Mouse (Mus musculus) skeletal muscle tissue, adult 2 months (tissue): ENCODE results near the gene Rfx3.

ENCODE experiments used
- DNase-seq: peaks from one replicate; pipeline ENCODE4 v3.0.0-alpha.2; 2012; ENCODE audit warnings: low read depth, low spot score

Gene Rfx3

DNA sequence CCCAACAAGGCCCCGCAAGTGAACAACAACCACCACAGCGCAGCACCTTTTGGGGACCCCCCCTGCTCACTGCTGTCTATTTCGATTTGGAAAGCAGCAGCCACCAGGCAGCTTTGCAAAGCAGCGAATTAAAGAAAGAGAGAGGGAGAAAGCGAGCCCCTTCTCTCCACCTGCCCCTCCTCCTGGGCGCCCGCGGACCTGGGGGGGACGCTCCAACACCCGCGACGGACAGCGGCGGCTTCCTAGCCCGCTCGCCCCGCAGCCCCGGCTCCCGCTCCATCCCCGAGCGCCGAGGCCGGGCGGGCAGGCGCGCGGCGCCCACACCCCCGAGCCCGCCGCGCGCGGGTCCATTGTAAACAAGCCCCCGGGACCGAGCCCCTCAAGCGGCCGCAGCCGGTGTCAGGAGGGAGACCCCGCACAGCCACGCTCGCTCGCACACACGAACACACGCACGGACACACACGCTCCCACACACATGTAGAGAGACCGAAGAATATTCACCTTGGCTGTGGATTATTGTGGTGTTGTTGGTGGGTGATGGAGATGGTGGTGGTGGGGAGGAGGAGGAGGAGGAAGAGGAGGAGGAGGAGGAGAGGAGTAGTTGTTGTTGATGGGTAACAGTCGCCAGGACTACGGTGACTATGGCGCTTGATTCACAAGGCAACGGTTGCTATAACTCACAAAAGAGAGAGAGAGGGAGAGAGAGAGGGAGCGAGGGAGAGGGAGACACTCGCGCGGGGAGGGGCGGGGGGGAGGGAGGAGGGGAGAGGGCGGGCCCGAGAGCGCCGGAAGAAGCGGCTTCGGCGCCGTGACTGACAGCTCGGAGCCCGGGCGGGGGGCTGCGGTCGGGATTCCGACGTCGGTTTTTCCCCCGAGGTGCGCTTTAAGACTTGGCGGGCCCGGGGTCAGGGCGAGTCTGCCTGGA is at the start of gene Rfx3:
Gene Rfx3, minus strand, starts transcription at position 696 of the 925 bp plus-strand sequence.
- peak; percentile 74 for DNase-seq

DNA sequence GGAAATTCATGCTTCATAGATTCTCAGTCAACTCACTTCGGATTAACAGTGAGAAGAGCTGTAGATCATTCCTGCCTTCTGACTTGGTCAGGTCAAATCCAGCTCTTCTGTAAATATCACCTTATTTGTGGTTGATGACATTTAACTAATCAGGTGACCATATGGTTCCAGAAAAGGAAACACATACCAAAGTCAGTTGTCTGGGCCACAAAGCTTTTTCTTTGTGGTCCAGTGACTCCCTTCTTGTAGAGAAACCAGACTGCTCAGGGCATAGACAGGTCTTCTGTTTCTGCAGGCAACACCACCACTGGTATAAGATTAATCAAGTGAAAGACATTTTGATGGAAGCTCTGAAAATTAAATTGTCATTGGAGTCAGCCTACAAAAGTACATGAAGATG is 41.1 kb upstream of the Rfx3 start:
- DNase-seq: no peak

DNA sequence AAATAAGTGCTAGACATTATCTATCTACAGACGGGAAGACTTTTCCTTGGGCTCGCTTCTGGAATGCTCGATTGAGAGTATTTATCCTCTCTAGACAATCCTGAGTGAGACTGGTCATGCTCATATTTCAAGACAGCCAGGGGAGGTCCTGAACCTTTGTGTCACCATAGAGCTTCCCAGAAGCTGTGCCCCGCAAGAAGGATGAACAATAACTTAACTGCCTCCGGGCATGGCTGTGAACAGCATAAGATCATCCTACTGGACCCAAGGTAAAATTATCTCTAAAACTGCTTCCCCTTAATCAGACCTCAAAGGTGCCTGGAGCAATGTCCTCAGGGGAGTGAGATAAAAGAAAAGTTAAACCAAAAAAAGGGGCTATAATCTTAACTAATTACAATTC is 40.6 kb upstream of the Rfx3 start:
- no peak for DNase-seq

DNA sequence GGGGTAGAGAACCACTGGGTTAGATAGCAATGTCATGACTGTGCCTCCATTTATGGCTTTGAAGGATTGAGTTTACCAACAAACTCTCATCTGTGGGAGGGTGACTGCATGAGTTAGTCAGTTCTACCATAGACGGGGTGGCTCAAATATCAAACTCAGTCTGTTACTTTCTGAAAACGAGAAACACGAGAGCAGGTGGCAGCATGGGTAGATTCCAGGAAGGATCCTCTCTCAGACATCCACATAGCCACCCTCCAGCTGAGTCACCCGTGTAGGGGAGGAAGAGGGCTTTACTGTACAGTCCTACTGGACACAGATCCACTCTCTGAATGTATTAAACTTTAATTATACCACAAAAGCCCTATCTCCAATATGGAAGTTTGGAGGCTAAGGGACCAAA is 38.3 kb upstream of the Rfx3 start:
- no peak for DNase-seq

DNA sequence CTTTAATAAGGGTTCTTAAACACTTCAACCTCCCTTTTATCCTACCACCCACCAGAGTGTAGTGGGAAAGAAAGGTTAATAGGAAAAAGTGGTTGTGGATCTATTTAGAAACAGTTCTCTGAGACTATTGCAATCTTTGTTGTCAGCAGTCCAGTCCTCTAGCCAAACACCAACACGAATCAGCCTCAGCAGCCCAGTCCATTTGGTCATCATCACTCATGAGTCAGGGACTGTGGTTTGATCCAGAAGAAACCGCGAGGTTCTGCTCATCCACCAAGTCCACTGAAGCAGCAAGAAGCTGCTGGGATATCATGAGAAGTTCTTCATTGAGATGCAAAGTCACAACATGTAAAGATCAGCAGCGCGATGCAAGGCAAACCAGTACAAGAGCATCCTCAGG is 35.8 kb upstream of the Rfx3 start:
- no peak for DNase-seq

DNA sequence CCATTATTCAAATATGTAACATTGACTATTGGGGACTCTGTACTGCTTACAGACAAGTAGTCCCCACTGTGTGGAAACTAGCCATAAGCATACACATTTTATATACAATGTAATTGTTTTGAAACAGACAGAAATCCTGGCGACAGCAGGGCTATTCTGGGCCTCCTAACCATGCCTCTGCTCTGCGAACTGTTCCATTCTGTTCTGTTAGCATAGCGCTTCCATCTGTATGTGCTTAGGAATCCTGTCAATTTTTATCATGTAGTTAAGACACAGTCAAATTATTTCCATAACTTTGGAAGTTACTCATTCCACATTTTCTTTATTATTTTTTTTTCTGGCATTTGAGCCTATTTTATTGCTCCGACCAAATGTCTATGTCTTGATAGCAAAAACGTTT is 34.0 kb upstream of the Rfx3 start:
- DNase-seq: no peak

DNA sequence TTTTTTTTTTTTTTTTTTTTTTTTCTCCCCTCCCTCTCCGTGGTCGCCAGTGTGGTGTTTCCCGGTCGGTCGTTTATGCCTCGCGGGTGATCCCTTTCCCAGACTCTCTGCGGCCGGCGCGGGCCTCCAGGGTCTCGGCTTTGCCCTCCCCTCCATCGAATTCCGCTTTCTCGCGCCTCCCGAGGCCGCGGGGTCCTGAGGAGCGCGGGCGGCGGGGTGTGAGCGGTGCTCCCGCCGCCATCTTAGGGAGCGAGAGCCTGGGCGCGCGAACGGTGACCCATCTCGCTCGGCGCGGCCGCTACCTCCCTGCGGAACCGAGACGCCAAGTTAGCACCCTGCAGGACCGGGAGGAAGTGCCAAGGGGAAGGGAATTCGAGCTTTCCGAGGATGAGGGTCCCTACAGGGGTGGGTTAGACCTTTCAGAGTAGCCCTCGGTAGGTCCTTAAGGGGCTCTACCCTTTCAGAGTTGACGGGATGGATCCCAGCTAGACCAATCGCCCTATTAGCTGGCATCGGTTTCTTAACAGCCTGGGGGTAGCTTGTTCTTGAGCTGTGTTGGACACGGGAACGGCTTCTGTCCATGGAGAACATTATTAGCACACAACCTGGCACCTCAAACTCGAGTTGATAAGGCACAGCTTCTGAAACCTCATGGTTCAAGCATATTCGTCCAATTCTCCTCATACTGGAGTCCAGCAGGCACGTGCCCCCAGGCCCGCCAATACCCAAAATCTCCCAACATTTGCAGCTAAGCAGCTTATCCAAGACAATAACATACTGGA is 943 bp upstream of the Rfx3 start:
- DNase-seq: peak; percentile 39

DNA sequence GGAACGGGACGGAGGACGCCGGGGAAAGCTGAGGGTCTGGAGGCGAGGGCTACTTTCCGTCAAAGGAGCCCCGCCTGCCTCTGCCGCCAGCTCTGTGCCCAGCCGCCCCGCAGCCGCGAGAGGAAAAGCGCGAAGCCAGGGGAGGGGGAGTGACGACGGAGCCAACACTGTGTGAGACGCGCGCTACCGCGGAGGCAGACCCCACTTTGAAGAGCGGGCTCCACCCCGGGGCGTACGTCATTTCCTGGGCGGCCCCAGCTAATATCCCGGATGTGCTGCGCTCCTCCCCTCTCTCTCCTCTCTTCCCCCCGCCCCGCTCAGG is 391 bp upstream of the Rfx3 start:
- peak; percentile 95 for DNase-seq

DNA sequence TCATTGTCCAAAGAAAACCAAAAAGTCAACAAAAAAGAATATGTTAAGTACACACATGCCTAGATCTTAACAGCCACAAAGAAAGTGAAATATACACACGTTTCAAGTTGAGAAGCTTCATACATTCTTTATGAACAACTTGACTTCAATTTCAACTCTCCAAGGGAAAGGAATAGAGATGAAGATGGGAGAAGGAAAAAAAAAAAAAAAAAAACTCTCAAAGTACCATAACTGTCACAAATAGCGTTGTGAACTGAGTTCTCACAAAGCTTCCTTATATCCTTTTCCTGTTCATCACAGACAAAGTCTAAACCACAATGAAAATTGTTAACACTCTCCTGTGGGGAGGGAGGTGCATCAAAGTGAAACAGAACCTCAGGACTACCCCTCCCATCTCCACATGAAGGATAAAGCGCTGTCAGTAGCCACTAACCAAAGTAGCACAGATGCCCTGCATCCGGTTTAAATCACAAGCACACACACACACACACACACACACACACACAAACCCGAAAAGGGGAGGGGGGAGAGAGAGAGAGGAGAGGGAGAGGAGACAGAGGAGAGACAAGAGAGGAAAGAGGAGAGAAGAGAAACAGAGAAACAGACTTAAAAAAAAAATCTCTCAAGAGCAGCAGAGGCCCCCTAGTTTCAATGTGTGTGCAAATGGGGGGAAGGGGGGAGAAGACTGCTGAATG is 1.2 kb downstream of the Rfx3 start:
- peak; percentile 13 for DNase-seq

DNA sequence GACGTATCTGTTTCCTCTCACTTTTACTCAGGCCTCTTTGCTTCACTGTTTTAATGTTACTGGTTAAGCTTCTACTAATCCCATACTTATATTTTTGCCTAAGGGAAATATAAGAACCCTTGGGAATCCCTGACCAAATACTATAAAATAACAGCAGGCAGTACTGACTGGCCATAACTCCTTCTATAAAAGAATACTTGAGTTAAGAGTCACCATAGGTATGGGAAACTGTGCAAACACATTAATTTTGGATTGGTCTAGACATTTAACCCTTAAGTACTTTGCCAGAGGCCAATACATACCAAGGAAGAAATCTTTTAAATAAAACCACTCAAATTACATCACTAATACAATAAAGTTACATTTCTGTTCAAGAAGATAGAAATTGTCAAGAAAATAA is 6.8 kb downstream of the Rfx3 start:
- DNase-seq: no peak

DNA sequence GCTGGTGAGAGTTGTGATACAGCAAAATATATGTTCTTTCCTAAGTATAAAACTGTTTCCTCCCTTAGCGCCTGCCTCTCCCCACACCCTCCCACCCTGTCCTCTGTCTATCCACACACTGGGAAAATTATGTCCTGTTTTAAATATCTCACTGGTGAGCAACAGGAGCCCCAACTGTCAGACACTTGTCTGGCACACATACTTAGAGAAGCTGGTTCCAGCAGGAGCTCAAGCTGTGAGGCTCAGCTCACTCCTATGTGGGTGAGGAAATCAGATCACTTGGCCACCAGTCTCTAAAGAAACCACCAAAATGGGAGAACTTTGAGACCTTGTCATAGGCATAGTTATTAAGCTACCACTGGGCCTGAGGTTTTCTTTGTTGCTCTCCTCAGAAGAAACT is 7.5 kb downstream of the Rfx3 start:
- peak; percentile 6 for DNase-seq

DNA sequence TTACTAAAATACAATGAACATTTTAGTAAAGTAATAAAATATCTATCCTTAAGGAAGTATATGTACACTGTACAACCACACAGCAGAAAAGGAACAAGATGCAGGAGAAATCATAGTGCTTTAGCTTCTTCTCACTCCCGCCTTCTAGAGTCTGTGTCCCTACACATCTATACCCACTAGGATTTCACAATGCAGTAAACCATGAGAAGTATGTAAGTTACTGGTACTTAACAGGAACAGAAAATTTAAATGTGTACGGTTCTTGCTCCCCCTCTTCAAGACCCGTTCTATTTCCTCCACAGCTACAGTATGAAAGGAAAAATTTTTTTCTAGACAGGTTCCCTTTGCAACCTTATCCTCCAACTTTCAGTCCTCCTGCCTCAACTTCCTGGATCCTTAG is 8.3 kb downstream of the Rfx3 start:
- DNase-seq: no peak

DNA sequence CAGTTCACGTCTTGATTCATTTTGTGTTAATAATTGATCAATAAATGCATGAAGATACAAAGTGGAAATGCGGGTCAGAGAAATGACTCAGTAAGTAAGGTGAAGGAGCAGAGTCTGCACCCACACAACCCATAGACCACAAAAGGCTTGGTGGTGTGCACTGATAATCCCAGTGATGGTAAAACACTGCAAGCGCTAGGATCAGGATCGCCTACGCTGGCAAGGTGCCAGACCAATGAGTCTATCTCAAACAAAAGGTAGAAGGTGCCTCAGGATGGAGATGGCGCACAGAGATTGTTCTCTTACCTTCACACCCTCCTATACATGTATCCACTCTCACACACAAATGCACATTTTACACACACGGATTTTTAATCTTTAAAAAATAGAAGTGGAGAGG is 18.2 kb downstream of the Rfx3 start:
- no peak for DNase-seq

DNA sequence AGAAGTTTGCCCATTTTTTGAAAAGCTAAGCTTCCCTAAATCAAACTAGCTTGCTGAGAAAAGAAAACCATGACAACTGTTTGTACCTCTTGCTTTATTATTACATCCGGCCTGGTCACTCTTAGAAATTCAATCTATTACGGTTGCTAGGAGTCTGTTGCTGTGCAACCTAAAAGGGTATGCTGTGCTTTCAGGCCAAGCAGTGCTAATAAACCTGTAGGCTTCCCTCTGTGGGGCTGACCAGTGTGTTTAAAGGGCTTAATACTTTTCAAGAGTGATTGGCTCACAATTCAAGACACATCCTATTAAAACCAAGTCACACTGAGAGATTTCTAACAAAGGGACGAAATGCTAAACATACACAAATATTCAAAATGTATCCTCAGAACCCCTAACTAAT is 22.2 kb downstream of the Rfx3 start:
- no peak for DNase-seq

DNA sequence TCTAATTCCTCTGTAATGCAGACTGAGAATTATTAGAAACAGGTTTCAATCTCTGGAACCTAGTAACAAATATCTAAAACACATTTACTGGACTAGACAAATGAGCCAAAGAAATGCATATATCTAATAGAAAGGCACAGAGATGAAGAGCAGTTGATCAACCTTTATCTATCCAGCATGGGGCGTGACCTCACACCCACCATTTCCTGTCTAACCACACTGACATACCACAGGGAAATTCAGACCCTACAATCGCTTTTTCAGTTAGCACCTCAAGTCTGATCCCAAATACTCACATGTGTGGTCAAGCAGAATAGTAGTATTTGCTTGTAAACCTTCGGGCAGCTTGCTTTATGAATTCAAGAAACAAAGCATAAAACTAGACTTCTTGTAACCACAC is 43.4 kb downstream of the Rfx3 start:
- no peak for DNase-seq

DNA sequence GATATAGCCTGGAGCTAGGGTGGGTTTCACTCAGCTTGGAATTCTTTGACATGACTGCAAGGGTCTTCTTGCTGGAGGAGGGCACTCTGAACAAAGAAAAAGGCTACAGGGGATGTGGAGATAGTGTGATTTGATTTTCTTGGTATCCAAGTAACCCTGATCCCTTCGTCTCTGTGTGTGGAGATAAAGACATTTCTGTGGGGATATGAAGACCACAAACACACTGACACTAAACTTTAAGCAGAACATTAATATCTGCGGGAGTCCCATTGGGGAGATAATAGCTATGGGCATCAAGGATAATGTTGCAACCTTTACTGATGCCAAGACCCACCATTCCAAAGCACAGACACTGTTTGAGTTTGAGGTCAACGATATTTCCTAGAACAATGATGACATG is 49.7 kb downstream of the Rfx3 start:
- DNase-seq: no peak

DNA sequence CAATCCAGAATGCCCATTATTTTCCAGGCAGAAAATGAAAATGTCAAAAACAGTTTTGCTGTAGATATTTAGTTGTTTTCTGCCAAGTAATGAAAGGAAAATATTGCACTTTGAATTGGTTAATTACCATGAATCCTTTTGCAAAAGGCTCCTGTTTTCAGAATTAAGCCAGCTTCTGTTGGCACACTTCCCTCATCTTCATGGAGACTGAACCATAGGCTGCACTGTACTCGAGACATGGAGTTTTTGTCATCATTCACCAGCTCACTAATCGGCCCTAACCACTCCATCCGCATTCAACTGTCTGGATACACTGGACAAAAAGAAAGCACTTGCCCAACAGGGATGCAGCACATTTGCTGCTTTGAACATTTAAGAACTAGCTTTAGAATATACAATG is 75.5 kb downstream of the Rfx3 start:
- DNase-seq: no peak

DNA sequence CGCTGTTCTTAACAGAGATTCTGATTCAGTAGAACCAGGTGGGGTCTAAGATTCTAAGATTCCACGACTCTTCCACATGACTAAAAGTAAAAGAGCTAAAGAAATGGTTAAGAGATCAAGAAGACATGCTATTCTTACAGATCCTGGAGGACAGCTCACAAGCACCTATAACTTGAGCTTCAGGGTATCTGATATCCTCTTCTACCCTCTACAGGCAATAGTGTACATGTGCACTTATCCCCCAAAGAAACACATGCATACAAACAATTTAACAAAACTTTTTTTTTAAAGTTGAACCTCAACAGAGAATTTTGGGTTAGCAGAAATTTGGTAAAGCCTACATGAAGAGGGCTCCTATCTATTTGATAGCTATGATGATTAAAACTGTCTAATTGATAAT is 79.8 kb downstream of the Rfx3 start:
- DNase-seq: no peak

DNA sequence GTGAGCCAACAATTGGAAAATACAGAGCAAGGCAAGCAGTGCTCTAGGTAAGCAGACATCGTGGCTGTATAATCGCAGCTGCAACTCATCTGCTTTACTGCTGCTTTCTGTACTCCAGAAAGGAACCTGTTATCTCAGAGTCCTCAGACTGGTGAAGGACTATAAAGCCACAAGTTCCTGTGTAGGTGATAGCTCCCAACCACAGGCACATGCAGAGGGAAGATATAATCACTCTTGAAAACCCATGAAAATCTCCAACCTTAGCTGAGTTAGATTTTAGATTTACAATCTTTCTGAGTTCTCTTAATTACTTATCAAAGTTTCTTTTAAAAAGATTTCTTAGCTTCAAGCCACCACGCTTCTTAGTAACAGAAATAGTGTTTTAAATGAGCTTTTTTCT is 84.6 kb downstream of the Rfx3 start:
- DNase-seq: no peak

DNA sequence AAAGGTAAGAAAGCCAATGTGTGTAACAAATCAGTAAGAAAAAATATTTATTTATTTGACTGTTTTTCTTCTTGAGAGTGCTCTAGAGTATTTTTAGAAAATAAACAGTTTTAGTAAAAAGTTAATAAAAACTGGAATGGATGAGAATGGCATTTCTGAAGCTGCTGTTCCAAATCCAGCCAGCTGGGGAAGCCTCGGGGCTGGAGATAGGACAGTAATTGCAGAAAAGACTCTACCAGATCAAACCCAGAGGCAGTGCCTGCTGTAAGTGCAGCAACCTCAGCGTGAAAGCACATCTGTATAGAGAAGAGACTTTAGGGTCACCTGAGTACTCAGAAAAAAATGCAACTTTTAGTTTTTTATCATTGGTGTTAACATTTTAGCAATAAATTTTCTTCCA is 91.9 kb downstream of the Rfx3 start:
- no peak for DNase-seq

DNA sequence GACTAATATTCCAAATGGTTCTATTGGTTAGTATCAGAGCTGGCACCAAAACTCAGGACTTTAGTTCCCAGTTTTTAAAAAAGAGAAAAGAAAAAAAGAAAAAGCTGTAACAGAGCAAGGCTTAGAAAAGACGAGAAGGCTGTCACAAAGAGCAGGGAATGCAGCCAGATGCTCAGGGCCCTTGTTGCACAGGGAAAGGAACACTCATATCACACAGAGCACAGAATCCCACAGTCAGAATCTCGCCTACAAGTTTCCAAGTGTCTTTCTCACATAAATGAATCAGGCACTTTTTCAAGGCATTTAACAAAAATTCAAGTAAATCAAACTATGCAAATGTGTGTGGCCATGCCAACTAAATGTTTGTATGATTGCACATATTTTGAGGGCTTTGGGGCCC is 94.5 kb downstream of the Rfx3 start:
- DNase-seq: no peak

DNA sequence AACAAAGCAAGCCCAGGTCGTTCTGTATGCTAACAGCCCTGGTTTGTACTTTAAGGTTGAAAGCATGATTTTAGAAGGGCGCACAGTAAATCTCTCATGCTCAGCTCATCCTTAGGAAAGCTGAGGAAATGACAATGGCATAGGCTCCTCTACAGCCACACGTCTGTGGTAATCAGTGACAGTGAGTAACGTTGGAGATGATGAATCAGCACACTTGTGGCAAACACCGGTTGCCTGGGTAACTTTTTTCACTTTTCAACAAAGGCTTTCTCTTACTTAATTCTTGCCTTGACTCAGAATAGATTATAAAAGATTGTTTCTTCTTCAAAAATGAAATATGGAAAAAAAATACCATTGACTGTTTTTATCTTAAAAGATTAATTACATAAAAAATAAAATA is 104.0 kb downstream of the Rfx3 start:
- DNase-seq: no peak

DNA sequence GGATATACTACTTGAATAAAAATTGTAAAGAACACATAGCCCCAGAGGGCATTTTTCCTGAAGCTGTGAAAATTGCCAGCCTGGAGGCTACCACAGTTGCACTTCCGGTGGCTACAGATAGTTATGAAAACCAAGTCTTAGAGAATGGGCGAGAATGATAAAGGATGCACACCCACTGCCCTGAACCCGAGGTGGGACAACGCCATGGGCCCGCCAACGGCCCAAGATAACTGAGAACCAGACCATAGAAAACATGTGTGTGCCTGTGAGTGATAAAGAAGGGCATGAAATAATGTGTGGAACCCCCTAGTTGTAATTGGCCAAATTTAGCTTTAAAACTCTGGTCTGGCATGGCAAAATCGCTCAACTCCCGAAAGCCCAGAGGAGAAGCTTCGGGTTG is 105.0 kb downstream of the Rfx3 start:
- no peak for DNase-seq
